Mouse (Mus musculus) stomach, embryonic 15.5 days (tissue): ENCODE measurements around the gene Bcl6b. TPM values are rescaled to one million over a fixed set of nuclear protein-coding genes. Genes with fewer than 3 reads are reported as not detected.

ENCODE experiments used
- ATAC-seq: fragments of 200-750 bp; cut with Nextera tagmentation; 2 replicates; pipeline ENCODE4 v1.8.0; 2017; ENCODE audit warnings: low read depth, moderate number of reproducible peaks, moderate TSS enrichment; ENCODE audit not compliant: insufficient read depth, low FRiP score
- H3K27ac ChIP-seq: fragments of 300-500 bp; sonication (generic); 2 replicates; pipeline ENCODE4 v1.5.1; 2015; ENCODE audit warnings: mild to moderate bottlenecking, inconsistent platforms
- H3K27me3 ChIP-seq: fragments of 300-500 bp; sonication (generic); replicated peaks from 2 replicates; pipeline ENCODE4 v1.6.1; 2015; ENCODE audit warnings: inconsistent platforms
- H3K36me3 ChIP-seq: fragments of 300-500 bp; sonication (generic); 2 replicates; pipeline ENCODE4 v1.6.1; 2015; ENCODE audit warnings: inconsistent platforms
- H3K4me1 ChIP-seq: fragments of 300-500 bp; sonication (generic); 2 replicates; pipeline ENCODE4 v1.6.1; 2015; ENCODE audit warnings: inconsistent platforms
- H3K4me2 ChIP-seq: fragments of 300-500 bp; sonication (generic); 2 replicates; pipeline ENCODE4 v1.6.1; 2015; ENCODE audit warnings: mild to moderate bottlenecking, inconsistent platforms
- H3K4me3 ChIP-seq: fragments of 300-500 bp; sonication (generic); replicated peaks from 2 replicates; pipeline ENCODE4 v1.5.1; 2015; ENCODE audit warnings: inconsistent platforms
- H3K9ac ChIP-seq: fragments of 300-500 bp; sonication (generic); 2 replicates; pipeline ENCODE4 v1.6.1; 2015; ENCODE audit warnings: inconsistent platforms
- H3K9me3 ChIP-seq: fragments of 300-500 bp; sonication (generic); 2 replicates; pipeline ENCODE4 v1.6.1; 2016; ENCODE audit warnings: inconsistent platforms
- WGBS: fragments of 180-500 bp; shearing (Covaris S2); methylation state at CpG from one replicate; pipeline ENCODE4 v1.1.7; 2015; 5-methylcytosine and 5-hydroxymethylcytosine counted together
- microRNA counts: library from miRNA; unstranded; fragments of <30 nt; microRNA quantifications from one replicate; lab custom pipeline; 2016
- microRNA-seq: library from miRNA; unstranded; fragments of <30 nt; microRNA quantifications from one replicate; pipeline ENCODE4, GENCODE M21; 2016
- polyA plus RNA-seq: library from polyadenylated mRNA; unstranded; fragments of >200 nt; fragmentation: Nextera tagmentation; extraction: Ambion mirVana; gene quantifications from 2 replicates; pipeline ENCODE4 v1.2.1, GENCODE M21; 2015

Bcl6b gene
- polyA plus RNA-seq, 1 experiment from 2014 or later = 10.9 TPM

- 79% methylated on average over 28 of the region's 28 CpGs for WGBS
- Histone ChIP-seq H3K9me3 (no peaks in the 10 kb centered on the region), H3K4me3 (no peak overlapping the region), H3K4me1 (no peaks in the 10 kb centered on the region), H3K27ac (peak overlapping the region; percentile 6; the same call in 1 of the 2 replicates), H3K9ac (no peak overlapping the region), H3K27me3 (no peaks in the 10 kb centered on the region), H3K4me2 (no peak overlapping the region), H3K36me3 (no peaks in the 10 kb centered on the region)
- ATAC-seq = no peak; the same call in 1 of the 2 replicates
Measured at GRCm38 (mm10) chr11:70189319-70190134, 40.1 kb downstream of the Bcl6b start.

GRCm38 (mm10) chr11:70185120-70185519, 44.5 kb downstream of the Bcl6b start:
- Histone ChIP-seq H3K4me1 (no peaks in the 10 kb centered on the region), H3K9me3 (no peaks in the 10 kb centered on the region), H3K36me3 (no peaks in the 10 kb centered on the region), H3K9ac (no peak overlapping the region), H3K4me3 (no peak overlapping the region), H3K27me3 (no peaks in the 10 kb centered on the region), H3K4me2 (no peak overlapping the region), H3K27ac (no peak overlapping the region)
- WGBS = 54% methylated on average over 7 of the region's 7 CpGs
- no peak for ATAC-seq

DNA sequence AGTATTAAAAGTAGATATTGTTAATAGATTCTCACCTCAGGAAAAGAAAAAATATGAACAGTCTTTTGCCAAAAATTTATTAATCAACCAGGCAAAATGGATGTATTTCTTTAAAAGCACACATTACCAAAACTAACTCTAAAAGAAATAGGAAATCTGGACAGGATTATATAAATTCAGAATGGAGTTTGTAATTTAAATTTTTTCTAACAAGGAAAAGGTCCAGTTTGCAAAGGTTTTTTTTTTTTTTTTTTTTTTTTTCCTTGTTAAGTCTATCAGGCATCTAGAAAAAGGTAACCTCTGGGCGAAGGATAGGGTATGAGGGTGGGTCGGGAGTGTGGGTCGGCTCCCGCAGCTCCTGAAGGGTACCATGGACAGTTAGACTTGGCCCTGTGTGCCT, 49.1 kb downstream of the Bcl6b start:
- H3K4me2 ChIP-seq = no peak overlapping the region
- H3K27me3 ChIP-seq = no peaks in the 10 kb centered on the region
- H3K9ac ChIP-seq = no peak overlapping the region
- H3K27ac ChIP-seq = no peak overlapping the region
- ATAC-seq = no peak
- H3K4me3 ChIP-seq = no peak overlapping the region
- WGBS = 85% methylated on average over 4 of the region's 4 CpGs
- H3K9me3 ChIP-seq = no peaks in the 10 kb centered on the region
- H3K36me3 ChIP-seq = no peaks in the 10 kb centered on the region
- H3K4me1 ChIP-seq = no peaks in the 10 kb centered on the region

DNA sequence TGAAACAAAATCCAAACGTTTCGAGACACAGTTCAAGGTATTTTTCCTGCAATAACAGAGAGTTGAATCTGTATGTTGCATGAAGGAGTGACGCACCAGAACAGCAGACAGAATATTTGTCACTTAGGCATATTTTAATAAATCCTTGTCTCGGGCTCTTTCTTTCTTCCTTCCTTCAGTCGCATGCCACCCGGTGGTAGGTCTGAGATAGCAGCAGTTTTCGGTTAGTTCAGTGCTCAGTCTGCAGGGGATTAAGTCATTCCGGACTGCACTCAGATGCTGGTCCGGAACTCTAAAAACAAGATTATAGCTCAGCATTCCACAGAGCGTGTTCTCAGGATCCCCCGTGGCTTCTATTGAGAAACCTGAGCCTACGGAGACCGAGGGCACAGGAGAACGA, 50.2 kb downstream of the Bcl6b start:
- Histone ChIP-seq H3K4me1 (no peaks in the 10 kb centered on the region), H3K4me3 (no peak overlapping the region), H3K9me3 (no peaks in the 10 kb centered on the region), H3K4me2 (no peak overlapping the region), H3K9ac (no peak overlapping the region), H3K27me3 (no peaks in the 10 kb centered on the region), H3K27ac (no peak overlapping the region), H3K36me3 (no peaks in the 10 kb centered on the region)
- no peak for ATAC-seq
- 35% methylated on average over 14 of the region's 14 CpGs for WGBS

DNA sequence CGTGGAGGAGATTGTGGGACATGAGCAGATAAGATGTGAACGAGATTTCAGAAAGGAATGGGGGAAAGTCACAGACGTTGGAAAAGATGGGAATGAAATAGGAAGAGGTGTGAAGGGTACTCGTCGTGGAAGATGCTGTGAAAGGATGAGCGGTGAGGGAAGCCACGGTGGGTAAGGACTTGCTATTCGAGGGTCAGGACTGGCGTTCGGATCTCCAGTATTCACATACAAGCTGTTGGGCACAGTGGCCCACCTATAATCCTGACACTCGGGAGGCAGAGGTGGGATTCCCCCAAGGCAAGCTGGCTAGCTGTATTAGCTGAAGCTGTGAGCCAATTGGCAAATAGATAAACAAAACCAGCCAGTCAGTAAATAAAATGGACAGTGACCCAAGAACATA, 50.8 kb downstream of the Bcl6b start:
- Histone ChIP-seq H3K4me1 (no peaks in the 10 kb centered on the region), H3K36me3 (no peaks in the 10 kb centered on the region), H3K27ac (no peak overlapping the region), H3K9ac (no peak overlapping the region), H3K4me3 (no peak overlapping the region), H3K4me2 (no peak overlapping the region), H3K27me3 (no peaks in the 10 kb centered on the region), H3K9me3 (no peaks in the 10 kb centered on the region)
- WGBS = 73% methylated on average over 11 of the region's 11 CpGs
- no peak for ATAC-seq

DNA sequence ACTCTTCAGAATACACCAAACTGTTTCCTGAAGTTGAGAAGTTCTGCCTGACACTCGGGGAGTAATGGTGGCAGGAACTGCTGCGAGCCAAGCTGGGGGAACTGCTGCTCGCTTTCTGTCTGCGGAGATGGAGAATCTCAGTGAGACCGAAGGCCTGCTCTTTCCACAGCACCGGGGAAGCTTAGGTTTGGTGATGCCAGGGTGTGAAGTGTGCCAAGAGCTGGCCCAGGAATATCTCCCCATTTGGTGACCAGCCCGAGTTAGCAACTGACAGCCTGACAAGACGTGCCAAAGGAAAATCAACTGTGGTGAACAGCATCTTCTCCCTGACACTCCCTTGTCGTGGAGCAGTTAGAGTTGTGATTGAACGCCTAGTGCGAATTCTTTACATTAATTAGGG, 51.3 kb downstream of the Bcl6b start:
- Histone ChIP-seq H3K9me3 (no peaks in the 10 kb centered on the region), H3K4me2 (no peak overlapping the region), H3K4me3 (no peak overlapping the region), H3K27me3 (no peaks in the 10 kb centered on the region), H3K4me1 (no peaks in the 10 kb centered on the region), H3K27ac (no peak overlapping the region), H3K9ac (no peak overlapping the region), H3K36me3 (no peaks in the 10 kb centered on the region)
- WGBS = 83% methylated on average over 11 of the region's 11 CpGs
- no peak for ATAC-seq

GRCm38 (mm10) chr11:70177647-70178046, 52.0 kb downstream of the Bcl6b start:
- Histone ChIP-seq H3K9ac (no peak overlapping the region), H3K9me3 (no peaks in the 10 kb centered on the region), H3K27ac (no peak overlapping the region), H3K4me2 (no peak overlapping the region), H3K27me3 (no peaks in the 10 kb centered on the region), H3K4me3 (no peak overlapping the region), H3K4me1 (no peaks in the 10 kb centered on the region), H3K36me3 (no peaks in the 10 kb centered on the region)
- ATAC-seq = no peak
- 68% methylated on average over 8 of the region's 8 CpGs for WGBS

DNA sequence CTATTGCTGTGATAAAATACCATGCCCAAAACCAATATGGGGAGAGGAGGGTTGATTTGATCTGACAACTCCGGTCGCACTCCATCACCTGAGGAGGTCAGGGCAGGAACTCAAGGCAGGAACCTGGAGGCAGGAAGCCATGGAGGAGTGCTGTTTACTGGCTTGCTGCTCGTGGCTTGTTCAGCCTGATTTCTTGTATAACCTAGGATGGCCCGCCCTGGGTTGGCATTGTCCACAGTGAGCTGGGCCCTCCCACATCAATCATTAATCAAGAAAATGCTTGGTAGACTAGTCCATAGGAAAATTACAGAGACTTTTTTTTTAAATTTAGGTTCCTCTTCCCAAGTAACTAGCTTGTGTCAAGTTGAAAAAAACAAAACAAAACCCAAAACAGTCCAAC, 55.1 kb downstream of the Bcl6b start:
- Histone ChIP-seq H3K4me2 (no peak overlapping the region), H3K9me3 (no peaks in the 10 kb centered on the region), H3K4me3 (no peak overlapping the region), H3K27ac (no peak overlapping the region), H3K4me1 (no peaks in the 10 kb centered on the region), H3K9ac (no peak overlapping the region), H3K27me3 (no peaks in the 10 kb centered on the region), H3K36me3 (no peaks in the 10 kb centered on the region)
- no peak for ATAC-seq
- 70% methylated on average over 4 of the region's 4 CpGs for WGBS

MicroRNAs within 50 kb of the gene (microRNA counts, 519-probe panel; counts per million panel counts)
- microRNA mmu-miR-195 (lab: Ali Mortazavi, UCI) (not detected), microRNA mmu-miR-497 (lab: Ali Mortazavi, UCI) (2,251 counts per million, percentile 38 among the panel's probes with 10 or more counts)

Small RNAs within 50 kb of the gene (microRNA-seq; reads per million reads assigned to microRNA genes)
- gene Mir195a = 532 reads per million, percentile 68 among the genes with 10 or more reads in this experiment
- not detected for gene Mir497
- gene Mir497b = not detected

Other genes with a start within 250 kb of the Bcl6b start
- 23.0 and 23.2 TPM in 2 replicates for gene Ctdnep1, start 248.6 kb downstream of the Bcl6b start, polyA plus RNA-seq
- 92.9 and 99.4 TPM in 2 replicates for gene Elp5, start 247.3 kb downstream of the Bcl6b start, polyA plus RNA-seq
- 459 and 473 TPM in 2 replicates for gene Gabarap, start 238.7 kb downstream of the Bcl6b start, polyA plus RNA-seq
- gene Phf23, start 234.0 kb downstream of the Bcl6b start, polyA plus RNA-seq = 59.4 and 61.8 TPM in 2 replicates
- gene Dvl2, start 229.2 kb downstream of the Bcl6b start, polyA plus RNA-seq = 31.9 and 33.9 TPM in 2 replicates
- 84.8 and 95.4 TPM in 2 replicates for gene Acadvl, start 214.4 kb downstream of the Bcl6b start, polyA plus RNA-seq
- gene Dlg4, start 212.9 kb downstream of the Bcl6b start, polyA plus RNA-seq = 8.2 and 9.7 TPM in 2 replicates
- gene Asgr1, start 175.7 kb downstream of the Bcl6b start, polyA plus RNA-seq = 0.30 and 0.96 TPM in 2 replicates
- 0.81 and 0.85 TPM in 2 replicates for gene Asgr2, start 137.2 kb downstream of the Bcl6b start, polyA plus RNA-seq
- 0.50 and 1.0 TPM in 2 replicates for gene Mgl2, start 99.5 kb downstream of the Bcl6b start, polyA plus RNA-seq
- gene Clec10a, start 73.6 kb downstream of the Bcl6b start, polyA plus RNA-seq = 0.93 and 1.2 TPM in 2 replicates
- 1.4 and 2.4 TPM in 2 replicates for gene Slc16a11, start 17.0 kb downstream of the Bcl6b start, polyA plus RNA-seq
- 6.9 and 9.8 TPM in 2 replicates for gene Slc16a13, start 8.7 kb downstream of the Bcl6b start, polyA plus RNA-seq
- gene 0610010K14Rik, start 8.1 kb upstream of the Bcl6b start, polyA plus RNA-seq = 141 and 144 TPM in 2 replicates
- gene Gm21988, start 10.0 kb upstream of the Bcl6b start, polyA plus RNA-seq = 8.7 and 11.0 TPM in 2 replicates
- 196 and 222 TPM in 2 replicates for gene Rnasek, start 10.0 kb upstream of the Bcl6b start, polyA plus RNA-seq
- gene Alox12, start 25.6 kb upstream of the Bcl6b start, polyA plus RNA-seq = 11.7 and 12.9 TPM in 2 replicates
- gene Alox12e, start 92.8 kb upstream of the Bcl6b start, polyA plus RNA-seq = 0.06 TPM in 1 of 2 replicates, not detected in the other
- gene Alox15, start 122.2 kb upstream of the Bcl6b start, polyA plus RNA-seq = 6.7 and 9.5 TPM in 2 replicates
- gene Pelp1, start 180.2 kb upstream of the Bcl6b start, polyA plus RNA-seq = 31.5 and 33.8 TPM in 2 replicates
- gene Arrb2, start 202.8 kb upstream of the Bcl6b start, polyA plus RNA-seq = 15.0 and 19.4 TPM in 2 replicates
- gene Med11, start 222.1 kb upstream of the Bcl6b start, polyA plus RNA-seq = 36.1 and 40.6 TPM in 2 replicates
- 0.73 and 0.75 TPM in 2 replicates for gene Zmynd15, start 229.6 kb upstream of the Bcl6b start, polyA plus RNA-seq
- 7.3 and 8.8 TPM in 2 replicates for gene Cxcl16, start 230.2 kb upstream of the Bcl6b start, polyA plus RNA-seq